Mouse (Mus musculus) embryonic facial prominence, embryonic 14.5 days (tissue): ENCODE measurements around the gene Col28a1. TPM values are rescaled to one million over a fixed set of nuclear protein-coding genes. Genes with fewer than 3 reads are reported as not detected.

Experiments
- ATAC-seq: fragments of 200-750 bp; cut with Nextera tagmentation; 2 replicates; pipeline ENCODE4 v1.8.0; 2017; ENCODE audit warnings: low read depth, moderate number of reproducible peaks, moderate TSS enrichment
- DNase-seq: peaks from one replicate; pipeline ENCODE4 v3.0.0-alpha.2; 2015; ENCODE audit warnings: low spot score
- H3K27ac ChIP-seq: fragments of 300-500 bp; sonication (generic); replicated peaks from 2 replicates; pipeline ENCODE4 v1.5.1; 2014; ENCODE audit warnings: low read depth, mild to moderate bottlenecking, low read length, moderate library complexity
- H3K27me3 ChIP-seq: fragments of 300-500 bp; sonication (generic); replicated peaks from 2 replicates; pipeline ENCODE4 v1.6.1; 2014; ENCODE audit warnings: low read length; ENCODE audit not compliant: control insufficient read depth, insufficient read depth
- H3K36me3 ChIP-seq: fragments of 300-500 bp; sonication (generic); 2 replicates; pipeline ENCODE4 v1.6.1; 2014; ENCODE audit warnings: low read length, mixed read lengths; ENCODE audit not compliant: control insufficient read depth, insufficient read depth
- H3K4me1 ChIP-seq: fragments of 300-500 bp; sonication (generic); 2 replicates; pipeline ENCODE4 v1.6.1; 2014; ENCODE audit warnings: antibody characterized with exemption, low read length; ENCODE audit not compliant: control insufficient read depth, insufficient read depth
- H3K4me2 ChIP-seq: fragments of 300-500 bp; sonication (generic); 2 replicates; pipeline ENCODE4 v1.6.1; 2014; ENCODE audit warnings: low read depth, mild to moderate bottlenecking, low read length, moderate library complexity, mixed read lengths
- H3K4me3 ChIP-seq: fragments of 300-500 bp; sonication (generic); 2 replicates; pipeline ENCODE4 v1.5.1; 2014; ENCODE audit warnings: low read depth, mild to moderate bottlenecking, low read length
- H3K9ac ChIP-seq: fragments of 300-500 bp; sonication (generic); 2 replicates; pipeline ENCODE4 v1.6.1; 2014; ENCODE audit warnings: low read depth, mild to moderate bottlenecking, low read length, moderate library complexity, mixed read lengths
- H3K9me3 ChIP-seq: fragments of 300-500 bp; sonication (generic); 2 replicates; pipeline ENCODE4 v1.6.1; 2016; ENCODE audit warnings: low read length; ENCODE audit not compliant: control insufficient read depth
- WGBS: fragments of 180-500 bp; shearing (Covaris S2); extraction: QIAGEN DNeasy Blood & Tissue Kit; methylation state at CpG from one replicate; pipeline ENCODE4 v1.1.7; 2014; 5-methylcytosine and 5-hydroxymethylcytosine counted together
- polyA plus RNA-seq: library from polyadenylated mRNA; unstranded; fragments of >200 nt; fragmentation: Nextera tagmentation; extraction: Ambion mirVana; gene quantifications from 2 replicates; pipeline ENCODE4 v1.2.1, GENCODE M21; 2014

Col28a1 gene
- 1.1 and 1.3 TPM in 2 replicates for polyA plus RNA-seq

- Histone ChIP-seq H3K27me3 (no peaks in the 10 kb centered on the region), H3K4me2 (no peak within 1 kb of the TSS), H3K9me3 (peaks cover 11% of the 10 kb centered on the region), H3K36me3 (no peaks in the 10 kb centered on the region), H3K4me1 (no peaks in the 10 kb centered on the region), H3K9ac (no peak within 1 kb of the TSS), H3K27ac (no peak within 1 kb of the TSS), H3K4me3 (no peak within 1 kb of the TSS)
- ATAC-seq (no peak), DNase-seq (no peak)
Measured at GRCm38 (mm10) chr6:8192517-8192916, at the start of gene Col28a1. Gene Col28a1 (minus strand): TSS chr6:8192617.

- no peaks in the 10 kb centered on the region for H3K4me1 ChIP-seq
- ATAC-seq = no peak
- no peaks in the 10 kb centered on the region for H3K9me3 ChIP-seq
- H3K27ac ChIP-seq = no peak overlapping the region
- H3K36me3 ChIP-seq = peaks cover 59% of the 10 kb centered on the region
- 92% methylated on average over 3 of the region's 3 CpGs for WGBS
- H3K27me3 ChIP-seq = no peaks in the 10 kb centered on the region
- no peak overlapping the region for H3K9ac ChIP-seq
- no peak overlapping the region for H3K4me2 ChIP-seq
- no peak overlapping the region for H3K4me3 ChIP-seq
- no peak for DNase-seq
Measured at GRCm38 (mm10) chr6:8228596-8228995, 36.2 kb upstream of the Col28a1 start.

- DNase-seq (no peak), ATAC-seq (no peak)
- no peaks in the 10 kb centered on the region for H3K4me1 ChIP-seq
- H3K27me3 ChIP-seq = no peaks in the 10 kb centered on the region
- no peak overlapping the region for H3K27ac ChIP-seq
- no peaks in the 10 kb centered on the region for H3K9me3 ChIP-seq
- no peak overlapping the region for H3K9ac ChIP-seq
- H3K36me3 ChIP-seq = peaks cover 46% of the 10 kb centered on the region
- H3K4me3 ChIP-seq = no peak overlapping the region
- H3K4me2 ChIP-seq = no peak overlapping the region
- WGBS = 91% methylated on average over 3 of the region's 3 CpGs
Measured at GRCm38 (mm10) chr6:8227035-8227434, 34.6 kb upstream of the Col28a1 start.

- Histone ChIP-seq H3K27ac (no peak overlapping the region), H3K4me2 (peak overlapping the region; percentile 57), H3K27me3 (no peaks in the 10 kb centered on the region), H3K36me3 (peaks cover 14% of the 10 kb centered on the region), H3K4me1 (peaks cover 10% of the 10 kb centered on the region), H3K9ac (no peak overlapping the region), H3K4me3 (peak overlapping the region; percentile 91; the same call in 1 of the 2 replicates), H3K9me3 (no peaks in the 10 kb centered on the region)
- DNase-seq = no peak
- no peak for ATAC-seq
- 93% methylated on average over 3 of the region's 3 CpGs for WGBS
Measured at GRCm38 (mm10) chr6:8210661-8211060, 18.2 kb upstream of the Col28a1 start.

- H3K27me3 ChIP-seq = no peaks in the 10 kb centered on the region
- 8% methylated on average over 10 of the region's 10 CpGs for WGBS
- DNase-seq (peak; percentile 59), ATAC-seq (no peak)
- H3K9ac ChIP-seq = peak overlapping the region; percentile 95
- peak overlapping the region; percentile 92 for H3K27ac ChIP-seq
- peak overlapping the region; percentile 91 for H3K4me3 ChIP-seq
- no peaks in the 10 kb centered on the region for H3K9me3 ChIP-seq
- H3K36me3 ChIP-seq = peaks cover 6% of the 10 kb centered on the region
- peaks cover 10% of the 10 kb centered on the region for H3K4me1 ChIP-seq
- peak overlapping the region; percentile 57 for H3K4me2 ChIP-seq
Measured at GRCm38 (mm10) chr6:8209866-8210186, 17.4 kb upstream of the Col28a1 start.

GRCm38 (mm10) chr6:8209047-8209865 lies 16.8 kb upstream of the Col28a1 start, which contains the start of gene Mios:
Gene Mios (plus strand): TSS chr6:8209222.
- no peaks in the 10 kb centered on the region for H3K27me3 ChIP-seq
- peaks cover 3% of the 10 kb centered on the region for H3K36me3 ChIP-seq
- H3K4me3 ChIP-seq = peak within 1 kb of the TSS; percentile 91
- DNase-seq = peak; percentile 94
- peak; percentile 97 for ATAC-seq
- peak within 1 kb of the TSS; percentile 95 for H3K9ac ChIP-seq
- H3K4me2 ChIP-seq = peak within 1 kb of the TSS; percentile 57
- no peaks in the 10 kb centered on the region; the same call in 1 of the 2 replicates for H3K9me3 ChIP-seq
- peak within 1 kb of the TSS; percentile 92 for H3K27ac ChIP-seq
- WGBS = 0% methylated on average over 32 of the region's 90 CpGs
- H3K4me1 ChIP-seq = peaks cover 10% of the 10 kb centered on the region

GRCm38 (mm10) chr6:8189917-8190316 lies 2.5 kb downstream of the Col28a1 start:
- Histone ChIP-seq H3K27me3 (no peaks in the 10 kb centered on the region), H3K9me3 (peaks cover 4% of the 10 kb centered on the region; the same call in 1 of the 2 replicates), H3K4me1 (no peaks in the 10 kb centered on the region), H3K4me2 (no peak overlapping the region), H3K36me3 (no peaks in the 10 kb centered on the region), H3K4me3 (no peak overlapping the region), H3K9ac (no peak overlapping the region), H3K27ac (no peak overlapping the region)
- WGBS = 66% methylated on average over 3 of the region's 3 CpGs
- no peak for ATAC-seq
- DNase-seq = no peak

GRCm38 (mm10) chr6:8188599-8189233 lies 3.7 kb downstream of the Col28a1 start:
- H3K9ac ChIP-seq = no peak overlapping the region
- H3K27me3 ChIP-seq = no peaks in the 10 kb centered on the region
- no peak overlapping the region for H3K4me2 ChIP-seq
- no peak overlapping the region for H3K4me3 ChIP-seq
- H3K9me3 ChIP-seq = no peaks in the 10 kb centered on the region
- DNase-seq = peak; percentile 60
- no peak for ATAC-seq
- no peak overlapping the region for H3K27ac ChIP-seq
- no peaks in the 10 kb centered on the region for H3K36me3 ChIP-seq
- no peaks in the 10 kb centered on the region for H3K4me1 ChIP-seq
- WGBS = 92% methylated on average over 3 of the region's 3 CpGs
